ENCODE assay signal across 15 mouse cellular contexts in genomic region chr1:194985442-194986210, GRCm38 (mm10). TPM values are rescaled to one million over a fixed set of nuclear protein-coding genes. Genes with fewer than 3 reads are reported as not detected.
DNase-seq lines count a peak whose midpoint lies in the region; ATAC-seq and TF ChIP-seq lines count a peak whose summit lies in the region.
"Had no signal": no experiment of that assay in that cellular context is flagged by ENCODE, and none has a peak within 500 bp of the region (broad histone marks: within the 10 kb centered on the region; RNA-seq: fewer than 3 reads in every experiment).

No protein-coding gene starts in this region.

- no peak overlapping the region; the same call in 1 of the 2 replicates for H3K9ac ChIP-seq in liver, embryonic 14.5 days (replicated peaks)
- no peak overlapping the region for H3K9ac ChIP-seq in midbrain, postnatal 0 days (replicated peaks; ENCODE audit: low read length, poor library complexity, severe bottlenecking)
- H3K9ac ChIP-seq in stomach, postnatal 0 days (ENCODE audit: low read length), result no peak overlapping the region
- H3K9ac ChIP-seq: forebrain, postnatal 0 days; limb, embryonic 15.5 days had no signal

- no peak for TF ChIP-seq CTCF in spleen, adult 2 months (IDR thresholded peaks at IDR 0.05; ENCODE audit: extremely low read depth, insufficient read depth, insufficient read length, insufficient replicate concordance)
- no peak for TF ChIP-seq CTCF in liver, embryonic 14.5 days (IDR thresholded peaks at IDR 0.05; ENCODE audit: low read depth)
- no peak for TF ChIP-seq CTCF in midbrain, postnatal 0 days (IDR thresholded peaks at IDR 0.05)
- TF ChIP-seq CTCF in stomach, postnatal 0 days (IDR thresholded peaks at IDR 0.05; ENCODE audit: low read depth), result no peak

- H3K9me3 ChIP-seq in liver, embryonic 14.5 days (ENCODE audit: control insufficient read depth, low read length), result no peaks in the 10 kb centered on the region
- no peaks in the 10 kb centered on the region for H3K9me3 ChIP-seq in midbrain, postnatal 0 days (ENCODE audit: low read length)
- no peaks in the 10 kb centered on the region for H3K9me3 ChIP-seq in stomach, postnatal 0 days (ENCODE audit: control insufficient read depth, low read length)
- H3K9me3 ChIP-seq: limb, embryonic 15.5 days had no signal

- no peaks in the 10 kb centered on the region for H3K27me3 ChIP-seq in spleen, adult 2 months (ENCODE audit: control insufficient read depth, insufficient read depth, low read length)
- H3K27me3 ChIP-seq in liver, embryonic 14.5 days (ENCODE audit: control insufficient read depth, insufficient read depth, low read length), result no peaks in the 10 kb centered on the region
- no peaks in the 10 kb centered on the region for H3K27me3 ChIP-seq in midbrain, postnatal 0 days (ENCODE audit: insufficient read depth, low read length)
- H3K27me3 ChIP-seq in stomach, postnatal 0 days (ENCODE audit: control insufficient read depth, insufficient read depth, low read length), result no peaks in the 10 kb centered on the region
- H3K27me3 ChIP-seq: limb, embryonic 15.5 days had no signal

- no peak for TF ChIP-seq EP300 in liver, embryonic 14.5 days (IDR thresholded peaks at IDR 0.05; ENCODE audit: low read depth)
- TF ChIP-seq EP300 in stomach, postnatal 0 days (optimal IDR thresholded peaks at IDR 0.05), result no peak

- 69% methylated on average over 4 of the region's 4 CpGs for WGBS in spleen, adult 2 months
- 40% methylated on average over 4 of the region's 4 CpGs for WGBS in liver, embryonic 14.5 days (ENCODE audit: insufficient replicate concordance)
- WGBS in midbrain, postnatal 0 days, result 84% methylated on average over 4 of the region's 4 CpGs
- WGBS in stomach, postnatal 0 days, result 81% methylated on average over 4 of the region's 4 CpGs

- no peak overlapping the region for H3K4me3 ChIP-seq in spleen, adult 2 months (ENCODE audit: extremely low read depth, insufficient read depth, insufficient read length)
- H3K4me3 ChIP-seq in liver, embryonic 14.5 days (ENCODE audit: insufficient read depth in 1 of 2, low read depth in 2 of 2, low read length in 2 of 2), result no peak overlapping the region
- H3K4me3 ChIP-seq in midbrain, postnatal 0 days (ENCODE audit: low read depth, low read length), result no peak overlapping the region
- no peak overlapping the region for H3K4me3 ChIP-seq in stomach, postnatal 0 days (ENCODE audit: low read depth, low read length)
- H3K4me3 ChIP-seq: left cerebral cortex, adult 2 months; limb, embryonic 15.5 days had no signal

- peak; percentile 60; the same call in 1 of the 2 replicates for ATAC-seq in liver, embryonic 14.5 days (ENCODE audit: insufficient read depth)
- ATAC-seq in midbrain, postnatal 0 days (ENCODE audit: low FRiP score), result no peak
- ATAC-seq in stomach, postnatal 0 days (ENCODE audit: low FRiP score, low TSS enrichment), result no peak
- ATAC-seq: forebrain, postnatal 0 days; hindbrain, embryonic 16.5 days had no signal

- H3K4me1 ChIP-seq in spleen, adult 2 months (ENCODE audit: control insufficient read depth, insufficient read depth, insufficient read length), result peaks cover 5% of the 10 kb centered on the region; the same call in 1 of the 2 replicates
- peaks cover 26 to 33% of the 10 kb centered on the region in 2 experiments for H3K4me1 ChIP-seq in liver, embryonic 14.5 days (replicated peaks; ENCODE audit: control insufficient read depth in 2 of 2, insufficient read depth in 2 of 2, low read length in 1 of 2)
- H3K4me1 ChIP-seq in midbrain, postnatal 0 days (ENCODE audit: insufficient read depth, low read length), result no peaks in the 10 kb centered on the region
- H3K4me1 ChIP-seq in stomach, postnatal 0 days (replicated peaks; ENCODE audit: control insufficient read depth, insufficient read depth), result no peaks in the 10 kb centered on the region
- H3K4me1 ChIP-seq: limb, embryonic 15.5 days had no signal

- H3K36me3 ChIP-seq in spleen, adult 2 months (ENCODE audit: control insufficient read depth, insufficient read depth, low read length), result no peaks in the 10 kb centered on the region
- H3K36me3 ChIP-seq in liver, embryonic 14.5 days (replicated peaks; ENCODE audit: control insufficient read depth, insufficient read depth, low read depth), result no peaks in the 10 kb centered on the region
- H3K36me3 ChIP-seq in midbrain, postnatal 0 days (ENCODE audit: insufficient read depth, low read length), result no peaks in the 10 kb centered on the region
- no peaks in the 10 kb centered on the region for H3K36me3 ChIP-seq in stomach, postnatal 0 days (ENCODE audit: control insufficient read depth, insufficient read depth, low read length)
- H3K36me3 ChIP-seq: limb, embryonic 15.5 days had no signal

- no peak for DNase-seq in spleen, adult 2 months (ENCODE audit: low read depth in 1 of 2, low spot score in 2 of 2)
- DNase-seq in spleen, postnatal 4 days (ENCODE audit: low spot score in 2 of 2), result no peak
- peak; percentile 40 for DNase-seq in c-Kit-positive CD71-positive TER-119-positive erythroid progenitor cells, embryonic 14.5 days (ENCODE audit: low spot score)
- peak in 1 of 3 experiments; percentile 33 for DNase-seq in liver, embryonic 14.5 days (ENCODE audit: low read depth in 3 of 3, low spot score in 3 of 3)
- DNase-seq in midbrain, postnatal 0 days (ENCODE audit: low spot score), result no peak
- DNase-seq in stomach, postnatal 0 days (ENCODE audit: low spot score), result no peak
- DNase-seq in cerebellum, postnatal 10 days, result no peak
- DNase-seq: cerebellum, adult 11-12 months; embryo, embryonic 11 days; forebrain, postnatal 0 days; gastrocnemius, postnatal 25 days; kidney, adult 8-10 months had no signal

- no peak overlapping the region for H3K4me2 ChIP-seq in liver, embryonic 14.5 days (ENCODE audit: low read depth)
- H3K4me2 ChIP-seq in midbrain, postnatal 0 days (ENCODE audit: low read depth, low read length, poor library complexity, severe bottlenecking), result no peak overlapping the region
- H3K4me2 ChIP-seq in stomach, postnatal 0 days (replicated peaks; ENCODE audit: low read depth), result no peak overlapping the region
- H3K4me2 ChIP-seq: limb, embryonic 15.5 days had no signal

- no peak for TF ChIP-seq POLR2A in spleen, adult 2 months (IDR thresholded peaks at IDR 0.05; ENCODE audit: low read depth, low read length)

- H3K27ac ChIP-seq in spleen, adult 2 months (ENCODE audit: insufficient read depth, low read length), result peak overlapping the region; percentile 9; the same call in 1 of the 2 replicates
- no peak overlapping the region for H3K27ac ChIP-seq in liver, embryonic 14.5 days
- no peak overlapping the region for H3K27ac ChIP-seq in midbrain, postnatal 0 days (ENCODE audit: low read depth, low read length)
- no peak overlapping the region for H3K27ac ChIP-seq in stomach, postnatal 0 days (replicated peaks)
- H3K27ac ChIP-seq: left cerebral cortex, adult 2 months; limb, embryonic 15.5 days had no signal

RNA-seq across cellular contexts. Expression of gene Cd34, which starts 47.0 kb away (rescaled TPM):
- 5.3 and 6.4 TPM in 2 replicates for polyA plus RNA-seq in spleen, adult 2 months (2012; rRNA removed)
- polyA plus RNA-seq in liver, embryonic 14.5 days (2012; rRNA removed), result 5.8 and 7.7 TPM in 2 replicates
- polyA plus RNA-seq in liver, embryonic 14.5 days (2014; fragmentation: Nextera tagmentation; extraction: Ambion mirVana), result 10.6 and 11.2 TPM in 2 replicates
- total RNA-seq in midbrain, postnatal 0 days (2014; rRNA removed), result 18.5 and 23.9 TPM in 2 replicates
- 17.6 and 20.3 TPM in 2 replicates for polyA plus RNA-seq in midbrain, postnatal 0 days (2015; fragmentation: Nextera tagmentation; extraction: Ambion mirVana)
- polyA plus RNA-seq in stomach, postnatal 0 days (2015; fragmentation: Nextera tagmentation; extraction: Ambion mirVana), result 49.9 and 54.8 TPM in 2 replicates
